In the genomic region with DNA sequence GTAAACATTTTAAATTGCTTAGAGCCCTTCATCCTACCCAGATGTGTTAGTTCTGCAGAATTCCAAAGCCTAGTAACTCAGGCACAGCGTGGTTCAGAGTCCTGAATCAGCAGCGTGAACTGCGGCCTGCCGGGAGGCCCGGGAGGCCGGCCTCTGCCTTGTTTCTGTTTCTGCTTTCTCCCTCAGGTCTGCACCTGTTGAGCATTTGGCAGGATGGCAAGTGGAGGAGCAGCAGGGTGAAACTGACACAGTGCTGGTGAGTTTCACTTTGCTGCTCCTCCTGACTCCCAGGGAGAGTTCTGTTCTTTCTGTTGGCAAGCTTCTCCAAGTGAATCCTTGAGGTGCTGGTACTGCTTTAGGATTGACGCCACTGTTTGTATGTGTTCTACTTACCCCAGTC, we compare ENCODE assay signal across 15 mouse cellular contexts. TPM values are rescaled to one million over a fixed set of nuclear protein-coding genes. Genes with fewer than 3 reads are reported as not detected.
DNase-seq lines count a peak whose midpoint lies in the region; ATAC-seq and TF ChIP-seq lines count a peak whose summit lies in the region.
"Had no signal": no experiment of that assay in that cellular context is flagged by ENCODE, and none has a peak within 500 bp of the region (broad histone marks: within the 10 kb centered on the region; RNA-seq: fewer than 3 reads in every experiment).

No protein-coding gene starts in this region.

- DNase-seq in kidney, adult 2 months, result peak; percentile 80
- peak; percentile 10 for DNase-seq in adipocyte (ENCODE audit: low spot score)
- peak; percentile 36 for DNase-seq in gastrocnemius, postnatal 10 days
- DNase-seq in lung, postnatal 36 days, result peak; percentile 15
- DNase-seq in right cerebral cortex, postnatal 36 days (ENCODE audit: low spot score in 2 of 2), result no peak
- DNase-seq in left cerebral cortex, adult 2 months (ENCODE audit: extremely low spot score in 1 of 2, low spot score in 2 of 2), result no peak
- DNase-seq: embryo, embryonic 11 days; right cerebral cortex, adult 18-20 months had no signal

- H3K4me1 ChIP-seq in kidney, adult 2 months (ENCODE audit: control insufficient read depth, insufficient read depth, low read length), result peaks cover 12% of the 10 kb centered on the region; the same call in 1 of the 2 replicates
- no peaks in the 10 kb centered on the region for H3K4me1 ChIP-seq in kidney, embryonic 14.5 days (ENCODE audit: control insufficient read depth, insufficient read depth, low read length)
- H3K4me1 ChIP-seq: heart, embryonic 15.5 days; hindbrain, embryonic 15.5 days; limb, embryonic 12.5 days; lung, embryonic 15.5 days; midbrain, embryonic 13.5 days; neural tube, embryonic 13.5 days had no signal

- WGBS in kidney, adult 2 months, result 42% methylated on average over 7 of the region's 7 CpGs
- 78% methylated on average over 7 of the region's 7 CpGs for WGBS in kidney, embryonic 14.5 days

- H3K27me3 ChIP-seq in kidney, adult 2 months (replicated peaks; ENCODE audit: control insufficient read depth, insufficient read depth, low read length), result no peaks in the 10 kb centered on the region
- no peaks in the 10 kb centered on the region for H3K27me3 ChIP-seq in kidney, embryonic 14.5 days (ENCODE audit: control insufficient read depth, insufficient read depth, low read length)
- H3K27me3 ChIP-seq: heart, embryonic 15.5 days; hindbrain, embryonic 15.5 days; limb, embryonic 12.5 days; lung, embryonic 15.5 days; midbrain, embryonic 13.5 days; neural tube, embryonic 13.5 days had no signal

- H3K36me3 ChIP-seq in kidney, adult 2 months (ENCODE audit: control insufficient read depth, insufficient read depth, low read length), result peaks cover 6% of the 10 kb centered on the region
- H3K36me3 ChIP-seq in kidney, embryonic 14.5 days (ENCODE audit: control insufficient read depth, insufficient read depth, low read length), result peaks cover 30% of the 10 kb centered on the region

- no peak for TF ChIP-seq CTCF in kidney, adult 2 months (conservative IDR thresholded peaks at IDR 0.05; ENCODE audit: insufficient read depth, insufficient read length, low read depth, low read length)
- TF ChIP-seq CTCF in left cerebral cortex, adult 2 months (IDR thresholded peaks at IDR 0.05), result no peak

- TF ChIP-seq POLR2A in kidney, adult 2 months (IDR thresholded peaks at IDR 0.05; ENCODE audit: low read depth, low read length), result no peak

- no peak overlapping the region for H3K9ac ChIP-seq in kidney, embryonic 14.5 days (ENCODE audit: low read depth, low read length)
- H3K9ac ChIP-seq: heart, embryonic 15.5 days; hindbrain, embryonic 15.5 days; limb, embryonic 12.5 days; lung, embryonic 15.5 days; midbrain, embryonic 13.5 days; neural tube, embryonic 13.5 days had no signal

- no peak overlapping the region; the same call in 1 of the 2 replicates for H3K4me3 ChIP-seq in kidney, adult 2 months (ENCODE audit: insufficient read depth, low read depth, low read length)
- no peak overlapping the region for H3K4me3 ChIP-seq in kidney, embryonic 14.5 days (ENCODE audit: low read length)
- H3K4me3 ChIP-seq in left cerebral cortex, adult 2 months, result no peak overlapping the region
- H3K4me3 ChIP-seq: heart, embryonic 15.5 days; hindbrain, embryonic 15.5 days; limb, embryonic 12.5 days; lung, embryonic 15.5 days; midbrain, embryonic 13.5 days; neural tube, embryonic 13.5 days had no signal

- H3K9me3 ChIP-seq in kidney, embryonic 14.5 days (ENCODE audit: control insufficient read depth, low read length), result no peaks in the 10 kb centered on the region
- H3K9me3 ChIP-seq: heart, embryonic 15.5 days; hindbrain, embryonic 15.5 days; limb, embryonic 12.5 days; lung, embryonic 15.5 days; midbrain, embryonic 13.5 days; neural tube, embryonic 13.5 days had no signal

- no peak overlapping the region for H3K4me2 ChIP-seq in kidney, embryonic 14.5 days (replicated peaks; ENCODE audit: low read depth, low read length)
- H3K4me2 ChIP-seq: heart, embryonic 15.5 days; hindbrain, embryonic 15.5 days; limb, embryonic 12.5 days; lung, embryonic 15.5 days; midbrain, embryonic 13.5 days; neural tube, embryonic 13.5 days had no signal

- no peak for ATAC-seq in kidney, embryonic 14.5 days (ENCODE audit: low FRiP score, low TSS enrichment)
- ATAC-seq: midbrain, embryonic 13.5 days had no signal

- intact Hi-C loops in left cerebral cortex, adult 2 months (cut with DNase I), result no loop called here

- peak overlapping the region; percentile 71 for H3K27ac ChIP-seq in kidney, adult 2 months (ENCODE audit: insufficient read depth, low read depth, low read length)
- H3K27ac ChIP-seq in kidney, embryonic 14.5 days (ENCODE audit: low read depth, low read length), result no peak overlapping the region
- no peak overlapping the region for H3K27ac ChIP-seq in left cerebral cortex, adult 2 months
- H3K27ac ChIP-seq: heart, embryonic 15.5 days; hindbrain, embryonic 15.5 days; limb, embryonic 12.5 days; lung, embryonic 15.5 days; midbrain, embryonic 13.5 days; neural tube, embryonic 13.5 days had no signal

RNA-seq across cellular contexts. Expression of gene Nrd1, which starts 17.0 kb away (rescaled TPM):
- polyA plus RNA-seq in kidney, adult 2 months (2012; rRNA removed), result 38.5 and 50.5 TPM in 2 replicates
- polyA plus RNA-seq in kidney, embryonic 14.5 days (2014; fragmentation: Nextera tagmentation; extraction: Ambion mirVana), result 40.7 and 57.2 TPM in 2 replicates
- total RNA-seq in gastrocnemius, postnatal 10 days (2021), result 100 to 1,000 TPM in 1 of 2 experiments, 10 to 100 TPM in 1; 80.9 to 113 TPM
- 100 to 1,000 TPM; 137 to 158 TPM for total RNA-seq in left cerebral cortex, adult 2 months (2021)

Comparison
In these comparisons a context has a peak if more than half of its experiments do, and no peak if none do; other contexts are left out.
1. DNase-seq: peak in kidney, adult 2 months (single experiment), adipocyte (single experiment), gastrocnemius, postnatal 10 days (single experiment) and lung, postnatal 36 days (single experiment); none in right cerebral cortex, postnatal 36 days (0 of 2) and left cerebral cortex, adult 2 months (0 of 2).